In genomic region chr5:117304947-117305346, GRCm38 (mm10) we compare ENCODE assay signal across 10 mouse cellular contexts. TPM values are rescaled to one million over a fixed set of nuclear protein-coding genes. Genes with fewer than 3 reads are reported as not detected.
A peak's percentile ranks its signal among the peaks of the same experiment; 100 is the strongest.
DNase-seq lines count a peak whose midpoint lies in the region; ATAC-seq and TF ChIP-seq lines count a peak whose summit lies in the region.
"Had no signal": no experiment of that assay in that cellular context is flagged by ENCODE, and none has a peak within 500 bp of the region (broad histone marks: within the 10 kb centered on the region; RNA-seq: fewer than 3 reads in every experiment).

No protein-coding gene starts in this region.

- H3K27me3 ChIP-seq in liver, embryonic 11.5 days (replicated peaks; ENCODE audit: control insufficient read depth, insufficient read depth, low read length) = no peaks in the 10 kb centered on the region
- H3K27me3 ChIP-seq in liver, embryonic 14.5 days (ENCODE audit: control insufficient read depth, insufficient read depth, low read length) = no peaks in the 10 kb centered on the region
- H3K27me3 ChIP-seq: embryonic facial prominence, embryonic 15.5 days had no signal

- ATAC-seq in liver, embryonic 11.5 days (replicated peaks; ENCODE audit: low FRiP score) = no peak
- no peak for ATAC-seq in liver, embryonic 14.5 days (ENCODE audit: insufficient read depth)

- no peak for TF ChIP-seq EP300 in liver, embryonic 14.5 days (IDR thresholded peaks at IDR 0.05; ENCODE audit: low read depth)

- no peak for TF ChIP-seq POLR2A in bone marrow, adult 2 months (IDR thresholded peaks at IDR 0.05; ENCODE audit: borderline replicate concordance, control insufficient read depth, low read depth, low read length)
- no peak for TF ChIP-seq POLR2A in embryonic fibroblast, embryonic 13.5 days (IDR thresholded peaks at IDR 0.05; ENCODE audit: low read depth, low read length)

- no peak overlapping the region for H3K4me2 ChIP-seq in liver, embryonic 11.5 days
- no peak overlapping the region for H3K4me2 ChIP-seq in liver, embryonic 14.5 days (ENCODE audit: low read depth)
- H3K4me2 ChIP-seq: embryonic facial prominence, embryonic 15.5 days had no signal

- H3K4me1 ChIP-seq in liver, embryonic 11.5 days (replicated peaks; ENCODE audit: control insufficient read depth, insufficient read depth, low read length) = no peaks in the 10 kb centered on the region
- no peaks in the 10 kb centered on the region for H3K4me1 ChIP-seq in bone marrow, adult 2 months (ENCODE audit: control insufficient read depth, insufficient read depth, low read length)
- no peaks in the 10 kb centered on the region for H3K4me1 ChIP-seq in embryonic fibroblast, embryonic 13.5 days (ENCODE audit: control insufficient read depth, insufficient read depth, low read length)
- H3K4me1 ChIP-seq in liver, embryonic 14.5 days (replicated peaks; ENCODE audit: control insufficient read depth in 2 of 2, insufficient read depth in 2 of 2, low read length in 1 of 2) = no peaks in the 10 kb centered on the region
- H3K4me1 ChIP-seq: embryonic facial prominence, embryonic 15.5 days had no signal

- H3K27ac ChIP-seq in liver, embryonic 11.5 days (ENCODE audit: low read depth, low read length) = no peak overlapping the region
- H3K27ac ChIP-seq in bone marrow, adult 2 months (ENCODE audit: control insufficient read depth, insufficient read depth, low read depth, low read length, poor library complexity) = no peak overlapping the region
- H3K27ac ChIP-seq in embryonic fibroblast, embryonic 13.5 days (ENCODE audit: insufficient read depth, low read length) = no peak overlapping the region
- H3K27ac ChIP-seq in liver, embryonic 14.5 days = no peak overlapping the region
- H3K27ac ChIP-seq: embryonic facial prominence, embryonic 15.5 days had no signal

- no peak overlapping the region for H3K4me3 ChIP-seq in liver, embryonic 11.5 days (ENCODE audit: low read depth, low read length)
- H3K4me3 ChIP-seq in bone marrow, adult 2 months (replicated peaks; ENCODE audit: control insufficient read depth, low read depth, low read length) = no peak overlapping the region
- no peak overlapping the region for H3K4me3 ChIP-seq in embryonic fibroblast, embryonic 13.5 days (ENCODE audit: insufficient read depth, low read length)
- no peak overlapping the region for H3K4me3 ChIP-seq in liver, embryonic 14.5 days (ENCODE audit: insufficient read depth in 1 of 2, low read depth in 2 of 2, low read length in 2 of 2)
- H3K4me3 ChIP-seq: embryonic facial prominence, embryonic 15.5 days; myocyte had no signal

- no peak overlapping the region for H3K9ac ChIP-seq in liver, embryonic 11.5 days (ENCODE audit: low read depth, low read length)
- H3K9ac ChIP-seq in liver, embryonic 14.5 days (replicated peaks) = no peak overlapping the region
- H3K9ac ChIP-seq: embryonic facial prominence, embryonic 15.5 days had no signal

- WGBS in liver, embryonic 11.5 days = 62% methylated on average over 7 of the region's 7 CpGs
- 48% methylated on average over 7 of the region's 7 CpGs for WGBS in bone marrow, adult 2 months
- WGBS in liver, embryonic 14.5 days (ENCODE audit: insufficient replicate concordance) = 46% methylated on average over 7 of the region's 7 CpGs

- DNase-seq in liver = peak; percentile 63
- DNase-seq in liver, embryonic 11.5 days (ENCODE audit: low spot score) = no peak
- DNase-seq in kidney, adult 8-10 months = peak; percentile 72 to 88
- DNase-seq in liver, embryonic 14.5 days (ENCODE audit: low read depth in 3 of 3, low spot score in 3 of 3) = peak; percentile 45 to 51 (median 45)
- peak; percentile 78 for DNase-seq in retina, postnatal 1 day
- peak; percentile 85 for DNase-seq in thymus, postnatal 4 days

- H3K9me3 ChIP-seq in liver, embryonic 11.5 days (ENCODE audit: control insufficient read depth, low read length) = no peaks in the 10 kb centered on the region
- no peaks in the 10 kb centered on the region for H3K9me3 ChIP-seq in liver, embryonic 14.5 days (ENCODE audit: control insufficient read depth, low read length)
- H3K9me3 ChIP-seq: embryonic facial prominence, embryonic 15.5 days had no signal

- H3K36me3 ChIP-seq in liver, embryonic 11.5 days (ENCODE audit: control insufficient read depth, insufficient read depth, low read length) = no peaks in the 10 kb centered on the region
- H3K36me3 ChIP-seq in liver, embryonic 14.5 days (replicated peaks; ENCODE audit: control insufficient read depth, insufficient read depth, low read depth) = no peaks in the 10 kb centered on the region
- H3K36me3 ChIP-seq: embryonic facial prominence, embryonic 15.5 days had no signal

- peak; percentile 79 for TF ChIP-seq CTCF in bone marrow, adult 2 months (IDR thresholded peaks at IDR 0.05; ENCODE audit: control insufficient read depth, insufficient read depth, low read length)
- 0 out of 2 replicates have a peak, but pooled peaks have one; percentile 32 for TF ChIP-seq CTCF in embryonic fibroblast, embryonic 13.5 days (IDR thresholded peaks at IDR 0.05; ENCODE audit: borderline replicate concordance, insufficient read depth, low read length)
- peak; percentile 70 for TF ChIP-seq CTCF in liver, embryonic 14.5 days (IDR thresholded peaks at IDR 0.05; ENCODE audit: low read depth)

RNA-seq across cellular contexts. Expression of gene Vsig10, which starts 13.9 kb away (rescaled TPM):
- polyA plus RNA-seq in liver, embryonic 11.5 days (2014; fragmentation: Nextera tagmentation; extraction: Ambion mirVana) = 1.4 and 2.2 TPM in 2 replicates
- 2.1 and 5.3 TPM in 2 replicates for polyA plus RNA-seq in bone marrow, adult 2 months (2011; ENCODE audit: insufficient read depth, insufficient read length, low replicate concordance, missing spikeins)
- 7.5 and 9.3 TPM in 2 replicates for polyA plus RNA-seq in embryonic fibroblast, embryonic 13.5 days (2011; ENCODE audit: insufficient read length, low read depth, missing spikeins)
- 0.84 and 1.2 TPM in 2 replicates for polyA plus RNA-seq in liver, embryonic 14.5 days (2012; rRNA removed)
- 0.60 and 1.5 TPM in 2 replicates for polyA plus RNA-seq in liver, embryonic 14.5 days (2014; fragmentation: Nextera tagmentation; extraction: Ambion mirVana)

RNA-seq across cellular contexts. Expression of gene Pebp1, which starts 17.5 kb away (rescaled TPM):
- 572 and 580 TPM in 2 replicates for polyA plus RNA-seq in liver, embryonic 11.5 days (2014; fragmentation: Nextera tagmentation; extraction: Ambion mirVana)
- 48.4 and 61.4 TPM in 2 replicates for polyA plus RNA-seq in bone marrow, adult 2 months (2011; ENCODE audit: insufficient read depth, insufficient read length, low replicate concordance, missing spikeins)
- 275 and 281 TPM in 2 replicates for polyA plus RNA-seq in embryonic fibroblast, embryonic 13.5 days (2011; ENCODE audit: insufficient read length, low read depth, missing spikeins)
- polyA plus RNA-seq in liver, embryonic 14.5 days (2012; rRNA removed) = 118 and 165 TPM in 2 replicates
- polyA plus RNA-seq in liver, embryonic 14.5 days (2014; fragmentation: Nextera tagmentation; extraction: Ambion mirVana) = 194 and 207 TPM in 2 replicates

RNA-seq across cellular contexts. Expression of gene Wsb2, which starts 52.2 kb away (rescaled TPM):
- 36.3 and 45.8 TPM in 2 replicates for polyA plus RNA-seq in liver, embryonic 11.5 days (2014; fragmentation: Nextera tagmentation; extraction: Ambion mirVana)
- polyA plus RNA-seq in bone marrow, adult 2 months (2011; ENCODE audit: insufficient read depth, insufficient read length, low replicate concordance, missing spikeins) = 10.0 and 23.5 TPM in 2 replicates
- 109 and 138 TPM in 2 replicates for polyA plus RNA-seq in embryonic fibroblast, embryonic 13.5 days (2011; ENCODE audit: insufficient read length, low read depth, missing spikeins)
- 13.9 and 14.1 TPM in 2 replicates for polyA plus RNA-seq in liver, embryonic 14.5 days (2012; rRNA removed)
- 15.3 and 18.5 TPM in 2 replicates for polyA plus RNA-seq in liver, embryonic 14.5 days (2014; fragmentation: Nextera tagmentation; extraction: Ambion mirVana)
